Mouse (Mus musculus): ENCODE results near the gene Trp53.

Gene Trp53

DNA sequence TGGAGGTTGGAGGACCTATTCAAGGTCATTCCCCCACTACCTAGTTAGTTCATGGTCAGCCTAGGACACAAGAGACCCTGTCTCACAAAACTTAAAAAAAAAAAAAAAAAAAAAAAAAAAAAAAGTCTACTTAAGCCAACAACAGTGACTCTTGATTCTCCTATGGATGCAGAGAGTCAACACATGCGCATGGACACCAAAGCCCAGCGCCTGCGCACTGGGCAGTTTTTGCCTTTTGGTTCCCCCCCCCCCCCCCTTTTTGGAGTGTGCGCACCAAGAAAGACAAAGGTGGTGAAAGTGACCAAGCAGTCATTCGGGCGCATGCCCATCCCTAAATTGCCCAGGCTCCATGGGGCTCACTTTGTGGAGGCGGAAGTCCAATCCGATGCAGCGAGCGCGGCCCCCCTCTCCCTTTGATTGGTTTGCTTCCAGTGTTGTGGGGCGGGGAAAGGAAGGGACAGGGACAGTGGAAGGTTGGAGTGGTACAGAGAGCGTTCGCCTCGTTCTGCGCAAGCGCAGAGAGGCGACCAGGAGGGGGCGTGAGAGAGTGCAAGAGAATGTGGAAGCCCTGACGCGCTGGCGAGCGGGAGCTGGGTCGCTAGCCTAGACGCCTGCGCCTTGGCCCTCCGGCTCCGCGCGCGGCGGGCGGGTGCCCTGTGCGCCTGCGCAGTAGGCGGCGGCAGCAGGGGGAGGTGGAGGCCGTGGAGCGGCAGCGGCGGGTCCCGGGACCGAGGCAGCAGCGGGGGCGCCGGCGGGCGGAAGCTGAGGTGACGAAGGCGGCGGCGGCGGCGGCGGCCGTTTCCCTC, 52.3 kb downstream of the Trp53 start, which contains the start of gene Fxr2:
TSS of gene Fxr2 (plus strand) at position 707 of the 806 bp plus-strand sequence.
- peak; percentile 100 for DNase-seq

DNA sequence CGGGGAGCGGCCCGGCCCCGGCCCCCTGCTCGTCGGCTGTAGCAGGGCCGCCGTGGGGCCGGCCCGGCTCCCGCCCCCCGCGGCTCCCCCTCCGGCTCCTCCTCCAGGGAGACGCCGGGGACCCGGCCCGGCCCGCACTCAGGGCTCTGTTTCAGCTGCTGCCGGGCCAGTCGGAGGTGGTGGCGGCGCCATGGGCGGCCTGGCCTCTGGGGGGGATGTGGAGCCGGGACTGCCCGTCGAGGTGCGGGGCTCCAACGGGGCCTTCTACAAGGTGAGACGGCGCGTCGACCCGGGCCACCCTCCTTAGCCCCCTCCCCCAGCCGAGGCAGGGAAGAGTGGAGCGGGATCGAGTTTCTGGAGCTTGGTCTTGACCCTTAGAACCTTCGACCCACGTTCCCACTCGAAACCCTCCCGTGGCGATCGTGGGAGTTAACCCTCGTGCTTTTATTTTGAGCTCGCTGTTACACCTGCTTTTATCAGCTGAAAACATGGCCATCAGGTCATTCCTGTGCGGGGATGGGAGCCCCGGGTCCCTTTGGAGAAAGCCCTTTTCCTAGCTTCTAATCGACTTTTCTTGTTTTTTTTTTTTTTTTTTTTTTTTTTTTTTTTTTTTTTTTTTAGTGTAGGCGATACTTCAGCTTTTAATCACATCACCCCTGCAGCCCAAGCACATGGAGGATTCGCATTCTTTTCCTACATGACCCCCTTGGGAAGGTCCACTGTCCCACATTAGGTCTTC, 53.1 kb downstream of the Trp53 start:
- DNase-seq: peak; percentile 65 to 86

DNA sequence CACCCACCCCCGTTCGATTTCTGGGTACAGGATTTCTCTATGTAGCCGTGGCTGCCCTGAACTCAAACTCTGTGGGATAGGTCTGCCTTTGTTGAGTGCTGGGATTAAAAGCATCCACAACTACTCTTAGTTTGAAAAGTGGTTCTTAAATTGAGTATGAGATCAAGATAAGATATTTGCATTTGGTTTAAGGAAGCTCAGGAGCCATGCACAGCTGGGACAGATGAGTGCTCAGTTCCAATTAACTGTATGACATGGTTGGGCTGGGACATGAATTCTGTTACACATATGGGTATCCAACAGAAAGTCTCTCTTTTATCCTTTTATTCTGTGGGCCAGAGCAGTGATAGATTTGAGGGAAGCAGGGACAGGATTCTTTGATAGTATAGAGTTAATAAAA, 55.3 kb downstream of the Trp53 start:
- no peak for DNase-seq
